Mouse (Mus musculus) B cell, adult 2 months (primary cell): ENCODE data around the gene Wwp2.

Source experiments
- DNase-seq, 2 experiments: peaks; one replicate each; pipeline ENCODE4 v3.0.0; 2022

Wwp2 gene

DNA sequence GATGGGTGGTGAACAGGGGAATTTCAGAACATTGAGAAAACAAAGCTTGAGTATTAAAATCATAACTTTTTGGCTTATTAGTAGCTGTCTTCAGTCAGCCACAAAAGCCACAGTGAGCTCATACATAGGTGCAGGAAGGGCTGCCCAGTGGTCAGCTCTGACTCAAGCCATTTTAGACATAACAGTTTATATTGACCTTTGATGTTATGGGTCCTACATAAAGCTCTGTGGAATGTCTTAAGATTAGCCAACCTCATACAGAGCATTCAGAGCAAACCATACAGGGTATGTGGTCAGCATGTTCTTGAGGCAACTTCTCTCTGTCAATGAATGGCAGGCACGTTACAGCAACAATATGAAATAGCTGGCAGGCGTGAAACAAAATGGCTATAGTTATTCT is 134.9 kb downstream of the Wwp2 start:
- DNase-seq = no peak

DNA sequence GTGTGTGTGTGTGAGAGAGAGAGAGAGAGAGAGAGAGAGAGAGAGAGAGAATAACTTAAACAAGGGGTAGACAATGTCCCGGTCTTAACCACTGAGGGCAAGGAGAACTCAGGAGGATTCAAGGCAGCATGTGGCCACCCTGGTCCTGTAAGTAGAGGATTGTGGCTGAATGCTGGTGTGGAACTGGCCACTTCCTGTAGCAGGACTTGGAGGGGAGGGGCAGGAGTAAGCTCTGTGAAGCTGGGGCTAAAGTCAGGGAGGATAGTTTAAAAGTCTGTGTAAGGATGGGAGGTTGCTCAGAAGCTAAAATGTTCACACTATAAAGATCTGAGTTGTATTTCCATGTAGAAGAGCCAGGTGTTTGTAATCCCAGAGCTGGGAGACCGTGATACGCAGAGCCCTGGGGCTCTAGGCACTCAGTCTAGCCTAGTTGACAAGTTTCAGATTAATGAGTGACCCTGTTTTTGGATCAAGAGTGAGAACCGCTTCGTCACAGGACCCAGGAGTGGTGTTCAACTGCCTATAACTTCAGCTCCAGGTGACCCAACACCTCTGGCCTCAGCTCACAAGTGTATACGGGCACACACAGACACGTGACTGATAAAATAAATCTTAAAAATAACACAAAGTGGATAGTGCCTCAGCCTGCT is 135.4 kb downstream of the Wwp2 start:
- no peak for DNase-seq

GRCm38 (mm10) chr8:107572497-107572896 is 136.3 kb downstream of the Wwp2 start:
- DNase-seq = peak; percentile 88 to 89

- DNase-seq = no peak
These were observed 138.6 kb downstream of the Wwp2 start for GRCm38 (mm10) chr8:107574771-107575170.

DNA sequence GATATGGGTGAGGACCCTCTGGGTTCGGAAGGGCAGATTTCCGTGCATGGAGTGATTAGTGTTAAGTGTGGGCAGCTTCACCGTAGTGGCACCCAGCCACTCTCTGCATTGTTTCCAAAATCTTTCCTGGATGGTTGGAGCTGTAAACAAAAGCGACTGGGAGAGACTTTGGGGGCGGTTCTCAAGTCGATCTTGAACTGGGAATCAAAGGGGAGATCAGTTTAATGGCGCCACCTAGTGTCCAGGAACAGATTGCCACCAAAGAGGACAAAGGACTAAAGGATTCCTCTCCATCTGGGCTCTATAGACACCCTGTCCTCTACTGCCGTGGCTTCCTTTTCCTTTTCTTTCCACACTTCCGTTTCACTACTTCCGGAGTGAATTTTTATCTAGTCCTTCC is 140.5 kb downstream of the Wwp2 start:
- DNase-seq = peak; percentile 73 to 77

- no peak for DNase-seq
These were observed 141.5 kb downstream of the Wwp2 start for GRCm38 (mm10) chr8:107577640-107578039.

GRCm38 (mm10) chr8:107578132-107578531 is 142.0 kb downstream of the Wwp2 start:
- no peak for DNase-seq

GRCm38 (mm10) chr8:107578541-107578940 is 142.4 kb downstream of the Wwp2 start:
- DNase-seq = no peak

- DNase-seq = no peak
These were observed 144.7 kb downstream of the Wwp2 start for GRCm38 (mm10) chr8:107580879-107581278.

DNA sequence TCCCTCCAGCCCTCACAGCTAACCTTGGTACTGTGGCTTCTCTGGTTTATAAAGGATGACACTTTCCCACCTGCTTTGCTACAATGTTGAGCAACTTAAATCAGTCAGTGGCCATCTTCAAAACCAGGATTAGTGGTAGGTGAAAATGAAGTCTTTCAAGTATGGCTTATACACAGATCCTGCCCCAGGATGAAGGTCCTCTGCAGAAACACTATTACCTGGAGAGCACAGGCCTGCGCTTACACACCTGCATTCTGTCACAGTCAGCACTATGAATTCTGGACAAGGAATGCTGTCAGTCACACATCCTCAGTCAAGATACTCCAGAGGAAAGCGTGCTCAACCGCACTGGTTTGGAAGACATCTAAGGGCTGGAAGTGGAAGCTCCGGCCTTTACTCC is 145.4 kb downstream of the Wwp2 start:
- DNase-seq = no peak

- DNase-seq = no peak
These were observed 146.0 kb downstream of the Wwp2 start for GRCm38 (mm10) chr8:107582136-107582535.

DNA sequence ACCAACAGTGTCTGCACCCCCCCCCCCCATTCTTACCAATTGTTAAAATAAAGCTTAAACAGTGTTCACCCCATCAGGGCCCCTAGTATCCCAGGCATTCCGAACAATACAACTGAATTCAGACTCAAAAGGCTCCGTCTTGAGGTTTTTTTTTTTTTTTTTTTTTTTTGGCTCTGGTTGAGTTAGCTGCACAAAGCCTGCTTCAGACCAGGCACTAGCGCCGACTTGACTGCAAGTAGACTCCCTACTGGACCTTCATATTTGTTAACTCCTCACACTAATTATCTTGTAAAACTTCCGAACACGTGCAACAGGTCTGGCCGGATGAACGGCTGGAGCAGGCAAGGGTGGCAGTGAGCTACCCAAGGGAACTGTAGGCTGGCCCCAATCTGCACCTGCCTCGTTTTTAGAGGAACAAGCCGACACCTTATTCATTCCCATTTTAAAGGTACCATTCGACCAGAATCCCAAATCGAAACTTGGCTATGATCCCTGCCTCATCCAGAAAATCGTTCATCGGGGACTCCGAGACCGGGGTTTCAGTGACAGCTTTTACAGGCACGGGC is 151.3 kb downstream of the Wwp2 start:
- peak; percentile 24 to 35 for DNase-seq

DNA sequence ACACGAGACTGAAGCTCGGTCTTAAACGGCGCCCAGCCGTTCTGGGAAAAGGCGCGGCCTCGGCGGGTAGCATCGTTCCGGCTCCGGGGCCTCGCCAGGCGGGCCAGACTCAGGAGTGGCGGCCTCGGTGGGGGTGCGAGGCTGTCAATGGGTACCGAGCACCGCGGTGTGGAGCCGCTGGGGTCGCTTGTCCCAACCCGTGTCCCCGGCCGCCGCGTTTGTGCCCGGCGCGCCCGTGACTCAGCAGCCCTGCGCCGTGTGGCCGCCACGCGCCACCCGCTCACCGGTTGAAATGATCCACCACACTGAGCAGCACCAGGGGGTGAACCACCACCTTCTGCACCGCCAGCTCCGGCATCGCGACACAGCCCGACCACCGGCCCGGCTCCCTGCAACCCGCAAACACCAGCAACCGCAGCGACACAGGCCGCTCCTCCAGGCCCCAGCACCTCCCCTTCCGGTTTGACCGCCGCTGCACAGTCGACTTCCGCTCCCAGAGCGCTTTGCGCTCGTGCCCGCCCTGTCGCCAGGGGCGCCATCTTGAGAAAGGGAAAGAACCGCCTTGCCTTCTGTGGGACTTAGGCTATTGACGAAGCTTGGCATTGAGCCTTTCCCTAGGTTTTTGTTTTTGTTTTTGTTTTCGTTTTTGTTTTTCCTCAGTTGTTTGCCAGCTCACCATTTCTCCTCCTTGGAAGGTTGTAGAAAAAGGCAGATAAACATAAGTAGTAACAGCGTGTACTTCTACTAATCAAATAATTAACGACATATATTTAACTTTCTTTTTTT is 152.0 kb downstream of the Wwp2 start, which contains the start of gene Psmd7:
Gene Psmd7, minus strand, starts transcription at position 470 of the 786 bp plus-strand sequence.
- DNase-seq = peak; percentile 93 to 94

GRCm38 (mm10) chr8:107593967-107594729 is 158.0 kb downstream of the Wwp2 start:
- no peak for DNase-seq

DNA sequence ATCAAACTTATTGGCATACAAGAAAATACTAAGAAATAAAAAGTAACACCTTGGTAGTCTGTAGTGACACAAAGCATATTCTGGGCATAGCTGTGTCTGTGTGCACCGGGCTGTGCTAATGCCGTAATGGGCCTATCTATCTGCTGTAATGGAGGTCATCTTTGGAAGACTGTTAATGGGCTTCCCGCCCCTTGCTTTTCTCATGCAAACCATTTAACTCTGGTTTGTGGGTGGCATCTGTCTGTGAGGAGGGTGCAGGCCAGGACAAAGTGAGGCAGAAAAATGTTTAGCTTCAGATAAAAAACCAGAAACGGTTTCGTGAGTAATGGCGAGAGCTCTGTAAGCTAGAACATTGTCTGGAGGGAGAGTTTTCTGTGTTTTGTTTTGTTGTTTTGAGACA is 158.7 kb downstream of the Wwp2 start:
- no peak for DNase-seq

GRCm38 (mm10) chr8:107597731-107598130 is 161.6 kb downstream of the Wwp2 start:
- no peak for DNase-seq

GRCm38 (mm10) chr8:107599691-107600090 is 163.5 kb downstream of the Wwp2 start:
- DNase-seq = no peak

DNA sequence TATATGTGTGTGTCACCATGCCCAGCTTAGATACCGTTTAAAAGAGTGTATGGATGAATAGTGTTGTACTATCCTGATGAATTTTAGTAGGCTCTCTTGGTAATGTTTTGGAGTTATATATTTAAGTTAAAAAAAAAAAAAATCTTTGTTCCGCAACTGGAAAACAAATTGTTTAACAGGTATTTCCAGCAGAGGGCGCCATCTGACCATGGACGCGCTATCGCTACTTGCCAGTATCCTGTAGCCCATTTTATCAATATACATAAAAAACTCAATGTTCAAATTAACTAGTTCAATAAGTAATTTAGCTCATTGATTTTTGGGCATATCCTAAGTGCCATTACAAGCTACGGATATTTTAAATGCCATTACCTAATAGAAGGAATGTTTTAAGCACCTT is 166.9 kb downstream of the Wwp2 start:
- peak; percentile 72 to 75 for DNase-seq
